Mouse (Mus musculus): ENCODE measurements around the gene Zbed5.

- TF ChIP-seq SIN3A (IDR thresholded peaks at IDR 0.05; ENCODE audit: low read length) (no peak), CTCF (conservative IDR thresholded peaks at IDR 0.05 in 1 of 2, IDR thresholded peaks at IDR 0.05 in 1 of 2; ENCODE audit: low read depth in 2 of 2, low read length in 2 of 2) (no peak), UBTF (IDR thresholded peaks at IDR 0.05; ENCODE audit: low read depth, low read length) (no peak), ZNF384 (IDR thresholded peaks at IDR 0.05; ENCODE audit: low read depth, low read length) (no peak), USF2 (conservative IDR thresholded peaks at IDR 0.05; ENCODE audit: low read depth, low read length) (no peak)
These were observed 9.3 kb upstream of the Zbed5 start for GRCm38 (mm10) chr5:129886271-129886670.

Measured in CH12.LX (cell line).